Mouse (Mus musculus) kidney, adult 8-10 months (tissue): ENCODE measurements around the gene Bad.

Experiments used
- DNase-seq, 2 experiments: peaks; one replicate each; pipeline ENCODE4 v3.0.0; 2022

The Bad gene

DNA sequence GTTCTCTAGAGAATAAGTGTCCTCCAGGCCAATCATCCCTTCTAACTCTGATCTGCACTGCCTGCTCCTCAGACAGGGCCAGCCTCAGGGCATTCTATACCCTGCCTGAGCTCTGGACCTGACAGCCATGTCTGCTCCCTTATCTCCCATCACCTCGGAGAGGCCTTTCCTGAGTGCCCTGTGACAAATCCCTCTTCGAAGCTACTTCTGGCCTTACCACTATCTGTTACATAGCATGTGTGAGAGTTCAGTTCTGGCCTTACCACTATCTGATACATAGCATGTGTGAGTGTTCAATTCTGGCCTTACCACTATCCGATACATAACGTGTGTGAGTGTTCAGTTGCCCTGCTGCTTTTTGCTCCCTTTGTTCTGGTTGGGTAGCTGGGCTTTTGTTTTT lies 26.4 kb upstream of the Bad start:
- no peak for DNase-seq

DNA sequence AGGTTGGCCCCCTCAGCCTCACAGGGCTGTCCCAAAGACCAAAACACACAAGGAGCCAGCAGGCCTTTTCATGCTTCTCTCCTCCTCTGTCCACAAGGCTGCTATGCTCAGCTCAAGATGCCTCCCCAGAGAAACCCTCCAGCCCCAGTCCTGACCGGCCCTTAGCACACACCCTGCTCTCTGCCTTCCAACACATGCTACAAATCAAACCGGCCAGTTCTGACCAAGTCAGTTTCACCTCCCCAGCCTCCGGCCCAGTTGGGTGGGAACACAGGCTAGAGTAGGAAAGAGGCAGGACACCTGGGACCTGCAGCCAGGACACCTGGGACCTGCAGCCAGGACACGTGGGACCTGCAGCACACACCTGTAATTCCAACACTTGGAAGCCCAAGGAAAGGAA lies 25.2 kb upstream of the Bad start:
- DNase-seq = no peak

DNA sequence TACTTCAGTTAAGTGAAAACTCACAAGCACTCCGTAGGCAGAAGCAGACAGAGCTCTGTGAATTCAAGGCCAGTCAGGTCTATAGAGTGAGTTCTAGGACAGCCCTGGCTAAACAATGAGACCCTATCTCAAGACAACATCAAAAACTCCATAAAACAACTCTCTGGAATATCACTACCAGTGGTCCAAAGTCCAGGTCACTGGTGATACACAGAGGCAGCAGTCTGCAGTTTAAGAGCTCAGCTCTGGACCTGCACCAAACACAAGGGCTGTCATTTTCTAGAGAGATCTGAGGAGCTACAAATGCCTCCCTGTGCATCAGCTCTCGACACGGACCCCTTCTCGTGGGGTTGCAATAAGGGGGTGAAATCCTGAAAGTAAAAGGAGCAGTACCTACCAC lies 23.3 kb upstream of the Bad start:
- no peak for DNase-seq

GRCm38 (mm10) chr19:6919431-6919830 lies 22.2 kb upstream of the Bad start:
- no peak for DNase-seq

- DNase-seq = peak; percentile 80 to 86
Measured at GRCm38 (mm10) chr19:6919876-6920740, 21.6 kb upstream of the Bad start.

DNA sequence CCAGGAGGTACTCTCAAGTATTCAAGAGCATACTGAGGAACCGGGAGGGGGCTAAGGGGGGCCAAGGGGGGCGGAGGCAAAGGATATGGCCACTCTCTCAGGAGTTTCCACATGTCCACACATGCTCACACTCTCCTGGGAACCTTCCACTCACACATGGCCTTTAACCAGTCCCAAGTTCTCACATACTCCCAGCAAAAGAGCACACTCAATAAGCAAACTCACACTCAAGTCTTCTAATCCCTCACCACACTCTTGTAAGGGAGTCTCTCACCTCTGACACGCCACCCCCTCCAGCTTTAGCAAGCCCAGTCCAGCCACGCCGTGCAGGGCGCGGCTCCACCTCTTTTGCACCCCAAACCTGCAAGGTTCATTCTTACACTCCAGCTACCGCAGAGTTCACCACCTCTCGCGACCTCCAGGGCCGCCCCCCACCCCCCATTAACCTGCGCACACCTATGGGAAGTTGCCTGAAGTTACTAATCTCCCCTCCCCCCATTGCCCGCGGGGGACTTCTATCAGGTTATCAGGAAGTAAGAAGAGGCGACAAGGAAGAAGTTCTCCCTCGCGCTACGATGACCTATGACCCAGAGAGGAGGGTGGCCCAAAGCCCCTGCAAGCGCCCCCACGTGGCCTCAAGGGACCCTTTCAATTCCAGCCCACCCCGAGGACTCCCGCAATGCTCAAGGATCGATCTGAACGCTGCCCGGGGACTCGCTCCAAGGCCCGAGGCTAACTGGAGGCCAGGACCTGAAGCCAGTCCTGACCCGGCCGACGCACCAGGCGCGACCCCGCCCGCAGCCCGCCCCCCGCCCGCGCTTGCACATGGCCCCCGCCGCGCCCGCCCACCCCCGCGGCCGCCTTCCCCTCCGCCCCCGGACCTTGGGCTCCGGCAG lies 20.7 kb upstream of the Bad start:
- peak; percentile 66 to 70 for DNase-seq

DNA sequence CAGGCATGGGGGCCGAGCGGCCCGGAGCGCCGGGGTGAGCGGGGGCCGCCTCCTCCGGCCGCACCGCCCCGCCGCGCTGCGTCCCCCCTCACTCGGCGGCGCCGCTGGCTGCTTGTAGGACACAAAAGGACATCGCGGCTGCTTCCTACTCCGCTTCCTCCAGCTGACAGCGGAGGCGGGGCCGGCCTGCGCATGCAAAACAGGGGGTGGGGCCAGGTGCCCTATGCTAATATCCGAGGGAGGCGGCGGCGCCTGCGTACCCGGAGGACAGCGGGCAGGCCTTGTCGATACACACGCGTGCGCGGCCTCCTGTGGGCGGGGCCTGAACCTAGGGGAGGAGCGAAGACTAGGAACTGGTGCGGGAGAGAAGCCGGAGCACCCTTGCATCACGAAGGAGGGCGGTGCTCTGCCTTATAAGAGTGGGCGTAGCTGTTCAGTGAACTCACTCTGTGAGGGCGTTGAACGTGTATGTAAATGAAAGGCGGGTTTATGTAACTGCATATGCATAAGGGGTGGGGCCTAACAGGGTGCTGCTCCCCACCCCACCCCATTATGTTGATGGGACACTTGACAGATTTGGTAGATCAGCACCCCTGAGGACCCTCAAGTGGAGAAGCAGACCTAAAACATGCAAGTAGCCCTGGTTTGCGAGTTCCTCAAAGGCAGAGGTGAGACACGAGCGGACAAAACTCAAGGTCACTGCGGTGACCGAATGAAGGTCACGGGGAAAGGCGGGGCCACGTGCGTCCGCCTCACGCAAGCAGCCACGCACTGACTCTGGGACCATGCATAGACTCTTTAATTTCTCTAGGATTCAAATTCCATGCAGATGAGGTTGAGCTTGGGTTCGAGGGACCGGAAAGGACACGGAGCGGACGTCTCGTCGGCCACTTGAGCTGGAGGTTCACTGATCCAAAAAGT lies 19.8 kb upstream of the Bad start, which contains the start of gene Esrra:
Gene Esrra, minus strand, starts transcription at position 167 of the 921 bp plus-strand sequence.
- DNase-seq = peak; percentile 100

DNA sequence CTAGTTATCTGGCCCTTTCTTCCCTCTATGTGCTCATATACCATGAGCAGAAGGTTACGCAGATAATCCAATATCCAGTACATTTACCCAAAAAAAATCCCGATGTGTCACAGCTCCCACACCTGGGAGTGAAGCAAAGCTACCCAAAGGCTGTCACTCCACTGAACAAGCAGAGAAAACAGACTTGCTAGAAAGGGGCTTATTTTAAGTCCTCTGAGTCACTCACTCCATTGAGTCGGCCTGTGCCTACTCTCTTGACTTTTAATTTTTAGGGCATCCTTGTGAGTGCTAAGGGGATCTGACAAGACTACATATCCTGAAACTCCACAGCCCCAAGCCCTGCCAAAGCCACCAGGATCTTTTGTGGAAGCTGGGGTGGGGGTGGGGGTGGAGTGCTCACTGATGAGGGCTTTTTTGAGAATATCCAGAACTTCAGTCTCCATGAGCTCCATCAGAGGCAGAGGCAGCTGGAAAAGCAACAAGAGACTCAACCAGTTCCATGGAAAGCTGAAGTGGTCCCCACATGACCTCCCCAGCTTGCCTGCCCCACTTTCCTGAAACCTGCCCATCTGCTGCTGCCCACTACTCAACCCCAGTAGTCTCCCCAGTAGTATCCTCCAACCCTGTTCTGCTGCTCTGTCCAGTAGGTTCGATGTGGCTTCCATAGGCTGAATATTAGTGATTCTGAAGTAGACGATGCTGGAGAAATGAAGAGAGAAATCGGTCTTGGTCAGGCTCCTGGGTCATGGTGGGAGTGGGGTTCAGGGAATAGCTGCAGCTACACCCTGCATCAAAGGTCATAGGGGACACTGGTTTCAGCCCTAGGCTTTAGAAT lies 18.5 kb upstream of the Bad start:
- DNase-seq = no peak

DNA sequence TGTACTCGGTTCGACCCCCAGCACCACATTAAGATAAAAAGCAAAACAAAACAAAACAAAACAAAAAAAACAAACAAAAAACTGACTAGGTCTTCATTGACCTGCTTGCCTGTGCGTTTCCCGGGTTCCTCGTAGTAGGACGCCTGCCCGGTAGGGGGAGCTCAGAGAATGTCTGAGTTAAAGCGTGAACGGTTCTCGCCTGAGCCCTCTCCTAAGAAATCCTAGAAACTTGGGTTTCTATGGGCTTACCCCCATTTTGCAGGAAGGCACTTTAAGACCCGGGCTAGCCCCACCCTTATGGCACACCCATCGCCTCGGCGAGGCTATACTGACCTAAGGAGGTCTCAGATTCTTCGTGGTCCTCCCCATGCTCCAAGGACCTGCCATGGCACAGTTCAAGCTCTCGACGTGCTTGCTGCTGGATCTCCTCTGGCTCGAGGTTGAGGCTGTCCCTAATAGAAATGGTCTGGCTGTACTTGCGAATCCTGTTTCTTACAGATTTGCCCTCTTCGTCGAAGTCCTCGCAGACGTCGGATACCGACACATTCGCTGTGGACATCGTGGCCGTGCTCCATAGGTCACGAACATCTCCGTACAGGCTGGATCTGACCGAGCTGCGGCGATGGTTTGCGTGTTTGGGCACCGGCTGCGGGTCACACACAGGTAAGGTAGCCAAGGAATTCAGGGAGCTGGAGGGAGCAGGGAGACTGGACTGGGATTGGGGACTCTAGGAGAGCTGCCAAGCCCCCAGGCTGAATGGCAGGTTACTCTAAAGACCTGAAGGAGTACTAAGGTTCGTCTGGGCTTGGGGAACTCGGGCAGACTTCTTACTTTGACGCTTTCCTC lies 17.0 kb upstream of the Bad start:
- peak; percentile 79 to 92 for DNase-seq

- DNase-seq = no peak
Measured at GRCm38 (mm10) chr19:6925307-6925573, 16.4 kb upstream of the Bad start, which contains the start of gene Catsperz. TSS of gene Catsperz (minus strand) at chr19:6925380.

- DNase-seq = no peak
Measured at GRCm38 (mm10) chr19:6925611-6926329, 15.9 kb upstream of the Bad start.

- DNase-seq = no peak
Measured at GRCm38 (mm10) chr19:6926559-6927255, 15.0 kb upstream of the Bad start.

DNA sequence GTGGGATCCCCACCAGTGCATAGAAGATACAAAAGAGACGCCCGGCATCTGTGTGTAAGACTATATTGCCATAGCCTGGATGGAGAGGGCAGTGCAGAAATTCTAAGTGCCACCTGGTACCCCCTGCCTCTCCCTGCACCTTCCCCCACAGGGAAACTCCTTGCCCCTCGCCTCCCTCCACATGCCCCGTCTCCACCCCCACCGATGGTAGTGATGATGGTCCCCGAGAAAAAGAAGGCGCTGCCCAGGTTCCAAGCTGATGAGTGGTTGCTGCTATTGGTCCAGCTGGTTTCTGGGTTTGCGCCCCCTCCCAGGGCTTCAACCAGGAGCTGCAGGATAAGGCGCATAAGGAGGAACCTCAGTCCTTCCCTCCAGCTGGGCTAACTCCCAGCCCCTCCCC lies 13.6 kb upstream of the Bad start:
- no peak for DNase-seq

DNA sequence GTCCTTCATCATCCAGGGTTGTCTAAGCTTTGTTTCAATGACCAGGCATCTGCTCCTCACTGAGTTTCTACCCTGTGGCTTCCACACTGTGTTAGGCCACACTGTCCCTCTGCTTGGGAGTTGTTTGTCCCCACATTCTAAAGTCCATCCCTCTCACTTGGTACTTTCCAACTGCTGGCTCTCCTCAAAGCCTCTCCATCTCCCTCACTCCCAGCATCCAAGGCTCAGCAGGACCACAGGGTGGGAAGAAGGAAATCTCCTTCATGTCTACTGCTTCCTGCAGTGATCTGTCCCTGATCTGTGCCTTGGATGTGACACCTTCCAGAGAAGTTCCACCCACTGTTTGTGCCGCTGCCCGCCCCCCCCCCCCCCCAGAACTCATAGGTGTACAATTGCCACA lies 10.7 kb upstream of the Bad start:
- no peak for DNase-seq

- no peak for DNase-seq
Measured at GRCm38 (mm10) chr19:6932018-6932417, 9.6 kb upstream of the Bad start.

DNA sequence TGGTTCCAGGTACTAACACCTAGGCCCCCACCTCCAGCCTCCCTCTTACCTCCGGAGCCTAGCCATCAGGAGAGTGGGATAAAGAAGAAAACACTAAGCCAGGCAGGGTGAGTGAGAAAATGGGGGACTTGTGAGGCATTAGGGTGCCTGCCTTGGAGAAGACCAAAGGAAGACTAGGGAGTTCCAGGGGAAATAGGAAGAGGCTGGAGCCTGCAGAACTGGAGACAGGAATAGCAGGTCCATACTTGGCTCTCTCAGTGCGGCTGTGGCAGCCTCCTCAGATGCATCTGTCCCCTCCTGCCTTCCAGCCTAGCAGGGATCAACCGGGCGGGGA lies 8.6 kb upstream of the Bad start:
- no peak for DNase-seq

GRCm38 (mm10) chr19:6933436-6934194 lies 8.0 kb upstream of the Bad start:
- no peak for DNase-seq

DNA sequence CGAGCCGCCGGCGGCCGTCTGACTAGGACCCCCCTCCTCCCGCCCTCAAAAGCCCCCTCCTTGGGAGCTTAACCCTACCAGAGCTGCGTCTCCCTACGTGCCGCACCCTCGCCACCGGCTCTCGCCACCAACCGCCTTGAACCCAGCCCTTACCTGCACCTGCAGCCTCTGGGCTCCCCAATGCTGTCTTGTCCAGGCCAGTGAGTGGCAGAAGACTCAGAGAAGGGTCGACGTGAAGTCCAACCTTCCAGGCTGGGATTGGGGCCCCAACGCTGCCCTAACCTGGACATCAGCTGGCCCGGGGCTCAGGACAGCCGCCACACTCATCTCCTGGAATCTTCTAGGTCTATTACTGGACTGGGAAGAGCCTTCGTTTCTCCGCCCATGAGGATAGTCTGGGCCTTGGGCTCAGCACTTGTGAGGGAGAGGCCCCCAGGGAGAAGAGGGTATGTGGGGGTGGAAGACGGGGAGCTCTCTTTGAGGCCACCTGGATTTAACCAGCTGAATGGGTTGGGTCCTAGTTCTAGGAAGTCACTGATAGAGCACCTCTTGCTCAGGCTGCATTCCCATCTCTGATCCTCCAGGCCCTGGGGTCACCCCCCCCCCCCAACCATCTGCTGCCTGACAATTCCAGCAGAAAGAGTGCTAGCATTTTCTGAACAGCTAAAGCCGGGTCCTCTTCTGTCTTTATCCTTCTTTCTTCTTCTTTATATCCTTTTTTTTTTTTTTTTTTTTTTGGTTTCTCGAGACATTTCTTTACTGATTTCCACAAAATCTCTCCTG lies 7.3 kb upstream of the Bad start, which contains the start of gene Kcnk4:
Gene Kcnk4, minus strand, starts transcription at position 321 of the 783 bp plus-strand sequence.
- DNase-seq = no peak
